Mouse (Mus musculus) heart, postnatal 36 days (tissue): ENCODE measurements around the gene Gm20388. TPM values are rescaled to one million over a fixed set of nuclear protein-coding genes. Genes with fewer than 3 reads are reported as not detected.
A peak's percentile ranks its signal among the peaks of the same experiment; 100 is the strongest.

Experiments
- DNase-seq, 2 experiments: peaks; one replicate each; pipeline ENCODE4 v3.0.0; 2021 to 2022
- intact Hi-C: fragments of 180-260 bp; cut with DNase I; formaldehyde crosslinking; loops from one replicate; pipeline ENCODE4 v1.15.1; 2025
- total RNA-seq, 2 experiments: library from RNA; stranded (reverse); gene quantifications; 2 replicates each; pipeline ENCODE4 v1.2.3; 2021

Gm20388 gene
- total RNA-seq, 2 experiments from 2014 or later = 3.5 to 4.9 TPM

GRCm38 (mm10) chr8:124242208-124242607 lies 4331.6 kb downstream of the Gm20388 start:
- no peak for DNase-seq
- intact Hi-C loops = no loop called here

DNA sequence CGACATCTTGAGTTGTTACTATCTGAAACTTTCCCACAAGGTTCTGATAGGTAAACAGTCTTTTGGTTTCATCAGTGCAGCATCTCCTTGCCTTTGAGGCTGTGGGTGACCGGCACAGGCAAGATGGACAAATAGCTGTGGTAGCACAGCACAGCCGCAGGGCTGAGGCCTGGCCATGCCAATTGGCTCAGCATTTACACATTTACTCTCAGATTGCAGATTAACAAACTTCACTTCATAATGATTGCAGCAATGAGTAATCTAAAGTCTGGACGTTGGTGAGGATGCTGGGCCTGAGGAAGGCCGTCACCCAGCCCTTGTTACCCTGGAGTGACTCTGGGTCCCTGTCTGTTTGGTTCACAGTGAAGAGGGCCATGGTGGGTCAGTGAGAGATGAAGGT lies 4332.3 kb downstream of the Gm20388 start:
- no peak for DNase-seq
- intact Hi-C loops = no loop called here

DNA sequence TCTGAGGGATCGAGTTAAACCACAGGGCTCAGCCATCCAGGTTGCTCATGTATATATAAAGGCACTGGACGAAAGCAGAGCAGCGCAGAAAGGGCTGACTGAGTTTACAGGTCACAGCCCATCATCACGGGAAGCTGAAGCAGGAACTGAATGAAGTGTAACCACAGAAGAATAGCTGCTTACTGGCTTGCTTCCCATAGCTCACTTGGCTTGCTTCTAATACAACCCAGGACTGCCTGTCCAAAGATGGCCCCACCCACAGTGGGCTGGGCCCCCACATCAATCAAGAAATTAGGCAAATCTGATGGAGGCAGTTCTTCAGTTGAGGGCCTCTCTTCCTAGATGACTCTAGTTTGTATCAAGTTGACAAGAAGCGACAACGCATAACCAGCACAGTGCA lies 4336.9 kb downstream of the Gm20388 start:
- intact Hi-C loops = no loop called here
- DNase-seq = no peak

DNA sequence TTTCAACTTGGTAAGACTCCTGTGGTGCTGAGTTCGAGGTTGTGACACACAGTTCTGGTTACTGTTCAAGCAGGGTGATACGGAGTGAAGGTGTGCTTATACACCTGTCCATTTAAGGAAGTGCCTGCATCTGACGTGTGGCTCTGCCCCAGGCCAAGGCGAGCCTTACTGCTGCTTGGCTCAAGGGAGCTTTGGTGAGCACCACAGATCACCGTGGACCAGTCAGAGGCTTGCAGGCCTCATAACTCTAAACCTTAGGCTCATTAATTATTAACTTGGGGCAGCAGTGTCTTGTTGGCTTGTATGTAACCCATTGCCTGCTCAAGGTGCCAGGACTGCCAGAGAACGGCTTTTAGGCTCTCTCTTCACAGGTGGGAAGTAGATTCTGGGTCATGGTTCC lies 4338.0 kb downstream of the Gm20388 start:
- DNase-seq = no peak
- intact Hi-C loops = no loop called here

GRCm38 (mm10) chr8:124250255-124250654 lies 4339.6 kb downstream of the Gm20388 start:
- no peak for DNase-seq
- intact Hi-C loops = no loop called here

GRCm38 (mm10) chr8:124250785-124251184 lies 4340.1 kb downstream of the Gm20388 start:
- intact Hi-C loops = no loop called here
- no peak for DNase-seq

GRCm38 (mm10) chr8:124252533-124252950 lies 4341.9 kb downstream of the Gm20388 start:
- intact Hi-C loops = no loop called here
- no peak for DNase-seq

DNA sequence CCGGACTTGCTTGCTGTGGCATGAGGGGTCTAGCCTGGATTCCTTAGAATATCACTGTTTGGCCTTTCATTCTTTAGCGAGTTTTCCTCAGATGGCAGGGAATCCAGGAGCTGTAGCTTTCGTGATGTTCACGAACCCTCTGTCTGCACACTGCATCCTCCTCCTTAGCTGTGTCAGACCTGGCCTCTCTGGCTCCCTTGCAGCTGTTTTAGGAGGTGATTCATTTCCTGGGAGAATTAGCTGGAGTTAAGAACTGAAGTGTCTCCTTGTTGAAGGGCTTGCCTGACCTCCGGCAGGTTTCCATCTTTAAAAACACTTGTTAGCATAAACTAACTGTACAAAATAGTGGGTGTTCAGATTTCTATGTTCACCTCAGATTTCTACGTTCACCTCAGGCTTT lies 4343.3 kb downstream of the Gm20388 start:
- intact Hi-C loops = no loop called here
- no peak for DNase-seq

DNA sequence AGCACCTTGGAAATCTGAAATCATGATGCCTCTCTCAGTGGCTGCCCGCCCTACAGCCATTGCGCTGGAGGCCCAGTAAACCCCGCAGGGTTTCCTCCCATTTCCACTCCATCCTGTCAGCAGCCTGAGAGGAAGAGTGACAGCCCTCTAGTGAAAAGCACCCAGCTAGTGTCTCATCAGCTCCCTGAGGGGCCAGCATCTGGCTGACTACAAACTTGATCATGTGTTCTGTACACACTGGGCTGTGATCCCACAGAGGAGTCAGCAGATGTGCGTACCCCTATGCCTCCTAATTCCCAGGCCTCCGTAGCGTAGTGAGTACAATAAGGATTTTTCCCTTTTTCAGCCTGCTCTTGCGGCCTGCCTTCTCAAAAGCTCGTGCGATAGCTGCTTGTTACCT lies 4346.2 kb downstream of the Gm20388 start:
- intact Hi-C loops = no loop called here
- peak; percentile 36 to 43 for DNase-seq

DNA sequence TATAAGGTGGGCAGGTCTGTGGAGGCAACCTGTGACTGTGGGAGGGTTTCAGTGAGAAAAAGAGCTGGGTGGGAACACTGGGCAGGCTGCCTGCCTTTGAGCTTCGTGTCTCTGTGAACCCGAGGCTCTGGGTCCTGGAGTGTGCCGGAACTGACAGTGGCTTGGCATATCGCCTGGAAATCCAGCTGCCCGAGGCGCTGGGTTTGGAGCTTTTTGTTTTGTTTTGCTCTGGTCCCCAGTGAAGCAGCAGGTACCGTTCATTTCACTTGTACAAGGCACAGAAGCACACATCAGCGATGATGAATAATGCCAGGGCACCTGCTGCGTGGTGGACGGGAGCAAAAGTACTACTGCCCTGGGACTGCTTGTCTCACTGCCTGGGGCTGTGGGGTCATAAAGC lies 4346.7 kb downstream of the Gm20388 start:
- intact Hi-C loops = no loop called here
- peak; percentile 78 for DNase-seq

DNA sequence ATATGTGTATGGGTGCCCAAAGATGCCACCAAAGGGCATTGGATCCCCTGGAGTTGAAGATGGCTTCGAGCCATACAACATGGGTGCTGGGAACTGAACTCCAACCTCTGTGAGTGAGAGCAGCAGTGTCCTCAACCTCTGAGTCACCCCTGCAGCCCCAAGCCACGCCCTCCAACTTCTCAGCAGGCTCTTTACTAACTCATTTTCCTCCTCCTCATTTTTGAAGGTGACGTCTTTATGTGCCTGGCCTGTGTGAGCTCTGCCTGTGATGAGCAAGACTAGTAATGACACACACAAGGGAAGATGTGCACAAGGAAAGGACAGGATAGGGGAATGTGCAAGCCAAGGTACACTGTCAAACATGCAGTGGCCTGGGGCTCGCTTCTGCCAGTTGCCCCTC lies 4348.5 kb downstream of the Gm20388 start:
- DNase-seq = no peak
- intact Hi-C loops = no loop called here

- intact Hi-C loops = no loop called here
- DNase-seq = no peak
Measured at GRCm38 (mm10) chr8:124259925-124260324, 4349.3 kb downstream of the Gm20388 start.

DNA sequence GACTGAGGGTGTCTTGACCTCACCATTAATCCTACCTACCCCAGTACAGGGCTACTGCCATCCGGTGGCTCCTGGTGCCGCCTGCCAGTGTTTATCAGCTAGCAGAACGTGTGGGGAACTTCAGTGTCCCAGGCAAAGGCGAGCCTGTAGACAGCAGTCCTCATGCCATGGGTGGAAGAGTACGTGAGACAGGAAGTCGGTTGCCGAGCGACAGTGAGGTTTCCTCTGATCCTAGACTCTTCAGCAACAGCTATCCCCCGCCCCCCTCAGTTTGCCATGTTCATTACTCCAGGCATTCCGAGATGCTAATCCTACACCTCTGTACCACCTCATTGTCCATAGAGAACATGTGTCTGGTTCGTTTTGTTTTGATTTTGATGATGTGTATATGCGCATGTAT lies 4349.7 kb downstream of the Gm20388 start:
- intact Hi-C loops = no loop called here

GRCm38 (mm10) chr8:124263058-124263457 lies 4352.4 kb downstream of the Gm20388 start:
- DNase-seq = no peak
- intact Hi-C loops = no loop called here

More for the DNA sequence above, 4349.7 kb downstream of the Gm20388 start:
- DNase-seq = no peak

DNA sequence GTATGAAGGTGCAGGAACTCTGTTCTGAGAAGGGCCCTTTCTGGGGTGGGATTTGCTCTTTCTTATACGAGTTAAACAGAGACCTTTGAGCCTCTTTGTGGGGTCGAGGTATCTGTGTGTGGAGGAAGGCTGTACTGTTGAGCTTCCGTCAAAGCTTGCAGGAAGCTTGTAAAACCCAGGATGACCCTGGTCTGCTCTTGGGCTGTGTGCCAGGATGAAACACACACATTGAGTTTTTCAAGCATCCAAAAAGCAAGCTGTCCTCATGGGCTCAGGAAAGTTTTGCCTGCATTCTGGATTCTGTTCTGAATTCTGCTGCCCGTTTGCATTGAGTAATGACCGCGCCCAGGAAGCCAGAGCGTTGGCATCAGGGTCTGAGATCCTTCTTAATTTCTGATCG lies 4353.4 kb downstream of the Gm20388 start:
- intact Hi-C loops = no loop called here
- DNase-seq = no peak

GRCm38 (mm10) chr8:124264671-124265070 lies 4354.0 kb downstream of the Gm20388 start:
- intact Hi-C loops = no loop called here
- DNase-seq = no peak

- intact Hi-C loops = no loop called here
- DNase-seq = no peak
Measured at GRCm38 (mm10) chr8:124265130-124265529, 4354.5 kb downstream of the Gm20388 start.

DNA sequence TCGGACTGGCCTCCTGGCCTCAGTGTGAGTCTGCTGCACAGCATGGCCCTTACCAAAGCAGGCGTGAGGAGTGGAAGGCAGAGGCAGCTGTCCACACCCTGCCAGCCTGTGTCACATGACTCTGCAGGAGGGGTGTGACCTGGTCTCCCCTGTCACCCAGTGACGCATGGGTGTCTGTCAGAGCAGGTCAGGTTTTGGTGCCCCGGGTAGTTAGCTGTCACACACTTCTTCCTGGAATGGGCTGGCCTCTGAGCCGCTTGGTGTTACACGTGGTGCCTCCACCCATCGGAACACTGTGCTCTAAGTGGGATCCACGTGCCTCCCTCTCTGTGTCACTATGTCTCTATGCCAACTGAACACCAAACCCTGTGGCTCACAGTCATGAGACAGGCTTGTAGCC lies 4355.2 kb downstream of the Gm20388 start:
- DNase-seq = peak; percentile 21 to 39
- intact Hi-C loops = no loop called here

DNA sequence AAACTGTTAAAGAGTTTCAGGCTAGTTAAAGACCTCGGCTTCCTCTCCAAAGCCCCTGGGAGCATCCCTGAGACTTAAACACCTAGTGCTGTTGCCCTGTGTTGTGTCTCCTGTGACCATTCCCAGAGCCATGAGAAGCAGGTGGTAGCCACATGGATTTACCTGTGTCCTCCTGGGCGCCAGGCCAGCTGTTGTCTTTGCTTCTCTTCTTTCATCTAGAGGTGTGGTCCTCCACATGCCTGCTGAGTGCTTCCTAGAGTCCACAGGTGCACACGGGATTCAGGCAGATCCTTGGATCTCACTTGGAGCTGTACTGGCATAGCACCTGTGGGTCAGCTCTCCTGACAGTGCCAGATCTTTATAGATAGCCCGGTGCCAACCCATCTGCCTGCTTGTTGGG lies 4356.6 kb downstream of the Gm20388 start:
- intact Hi-C loops = no loop called here
- DNase-seq = no peak

DNA sequence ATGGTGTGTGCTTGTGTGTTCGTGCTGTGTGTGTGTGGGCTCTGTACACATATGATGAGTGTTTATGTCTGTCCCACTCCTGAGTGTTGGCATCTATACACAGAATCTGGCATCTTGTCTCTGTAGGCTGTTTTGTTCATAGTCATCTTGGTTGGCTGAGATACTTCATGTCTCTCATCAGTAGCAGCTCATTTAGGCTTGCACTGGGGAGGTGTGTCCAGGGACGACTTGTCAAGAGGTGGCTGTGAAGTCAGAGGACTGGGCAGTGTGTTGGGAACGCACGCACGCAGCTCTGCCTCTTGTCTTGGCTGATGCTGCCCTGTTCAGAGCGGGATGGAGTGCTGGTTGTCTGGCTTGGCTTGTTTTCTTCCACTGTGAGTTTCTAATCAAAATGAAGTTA lies 4359.9 kb downstream of the Gm20388 start:
- no peak for DNase-seq
- intact Hi-C loops = no loop called here

DNA sequence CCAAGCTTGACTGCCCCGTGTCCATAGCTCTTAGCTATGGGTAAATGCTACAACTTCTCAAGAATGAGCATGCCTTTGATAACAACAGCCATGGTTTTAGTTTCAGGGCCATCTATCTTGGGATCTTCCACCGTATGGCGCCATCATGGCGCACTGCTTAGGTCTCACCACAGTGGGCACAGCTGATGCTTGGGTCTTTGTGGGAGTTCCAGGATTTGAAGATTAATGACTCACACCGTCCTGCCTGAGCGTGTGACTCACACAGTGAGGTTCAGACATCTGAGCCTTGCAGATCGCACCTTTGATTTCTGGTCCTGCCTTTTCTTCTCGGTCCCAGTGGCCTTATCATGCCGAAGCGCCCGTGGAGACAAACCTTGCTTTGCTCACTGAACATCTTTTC lies 4360.3 kb downstream of the Gm20388 start:
- no peak for DNase-seq
- intact Hi-C loops = no loop called here

- no peak for DNase-seq
- intact Hi-C loops = no loop called here
Measured at GRCm38 (mm10) chr8:124271518-124271917, 4360.9 kb downstream of the Gm20388 start.

GRCm38 (mm10) chr8:124272792-124273191 lies 4362.2 kb downstream of the Gm20388 start:
- DNase-seq = no peak
- intact Hi-C loops = no loop called here
